Comparison of ENCODE assay signal across 12 mouse cellular contexts in the genomic region with DNA sequence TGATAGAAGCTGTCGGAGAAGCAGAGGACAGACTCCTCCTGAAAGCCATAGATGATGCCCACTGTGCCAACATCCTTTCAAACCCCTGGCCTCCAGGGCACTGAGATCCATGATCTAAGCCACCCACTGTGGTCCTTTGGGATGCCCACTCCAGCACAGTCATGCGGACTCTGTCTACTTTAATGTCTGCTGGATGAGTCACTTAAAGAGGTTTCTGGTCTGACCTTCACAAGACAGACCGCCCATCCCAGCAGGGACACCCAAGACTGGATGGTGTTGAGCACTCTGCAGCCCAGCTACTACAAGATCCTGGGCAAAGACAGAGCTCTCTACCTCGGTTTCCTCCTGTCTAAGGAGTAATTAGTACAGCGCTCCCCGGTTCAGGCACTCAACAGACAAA.
"Had no signal": no experiment of that assay in that cellular context is flagged by ENCODE, and none has a peak within 500 bp of the region (broad histone marks: within the 10 kb centered on the region; RNA-seq: fewer than 3 reads in every experiment).

No protein-coding gene starts in this region.

- H3K27me3 ChIP-seq: limb, embryonic 13.5 days; midbrain, embryonic 15.5 days had no signal

- H3K4me3 ChIP-seq: limb, embryonic 13.5 days; midbrain, embryonic 15.5 days had no signal

- ATAC-seq: midbrain, embryonic 15.5 days had no signal

- H3K27ac ChIP-seq: kidney, postnatal 0 days; liver, embryonic 14.5 days had no signal

- H3K9me3 ChIP-seq: limb, embryonic 13.5 days; midbrain, embryonic 15.5 days had no signal

- H3K4me2 ChIP-seq: limb, embryonic 13.5 days; midbrain, embryonic 15.5 days had no signal

- H3K36me3 ChIP-seq: limb, embryonic 13.5 days; midbrain, embryonic 15.5 days had no signal

- DNase-seq: kidney, adult 9 months; kidney, postnatal 36 days; lung, adult 18-20 months; lung, postnatal 36 days; right cerebral cortex, adult 18-20 months; right cerebral cortex, postnatal 25 days; thymus, adult 18-20 months; thymus, postnatal 14 days had no signal

- H3K9ac ChIP-seq: limb, embryonic 13.5 days; liver, embryonic 14.5 days; midbrain, embryonic 15.5 days had no signal
